Mouse (Mus musculus): ENCODE data around the gene Elmo3. TPM values are rescaled to one million over a fixed set of nuclear protein-coding genes. Genes with fewer than 3 reads are reported as not detected.

The Elmo3 gene
- polyA plus RNA-seq, 3 experiments from 2014 or later = 3.9 to 11.8 (median 9.5) TPM

GRCm38 (mm10) chr8:105330325-105330724 is 24.9 kb downstream of the Elmo3 start:
- no peak for ATAC-seq

- ATAC-seq = no peak
Measured at GRCm38 (mm10) chr8:105331469-105331868, 26.1 kb downstream of the Elmo3 start.

GRCm38 (mm10) chr8:105331931-105332330 is 26.5 kb downstream of the Elmo3 start:
- no peak for ATAC-seq

- no peak for ATAC-seq
Measured at GRCm38 (mm10) chr8:105332523-105332922, 27.1 kb downstream of the Elmo3 start.

GRCm38 (mm10) chr8:105336373-105337130 is 31.2 kb downstream of the Elmo3 start:
- no peak for ATAC-seq

GRCm38 (mm10) chr8:105338992-105339391 is 33.6 kb downstream of the Elmo3 start:
- no peak for ATAC-seq

GRCm38 (mm10) chr8:105339886-105340635 is 34.7 kb downstream of the Elmo3 start:
- no peak for ATAC-seq

- ATAC-seq = no peak
Measured at GRCm38 (mm10) chr8:105341399-105341798, 36.0 kb downstream of the Elmo3 start.

- ATAC-seq = no peak
Measured at GRCm38 (mm10) chr8:105342768-105343167, 37.4 kb downstream of the Elmo3 start.

- ATAC-seq = no peak
Measured at GRCm38 (mm10) chr8:105343791-105344574, 38.6 kb downstream of the Elmo3 start.

GRCm38 (mm10) chr8:105345061-105345975 is 39.9 kb downstream of the Elmo3 start:
- no peak for ATAC-seq

- ATAC-seq = no peak
Measured at GRCm38 (mm10) chr8:105346611-105347427, 41.4 kb downstream of the Elmo3 start.

- peak; percentile 93 for ATAC-seq
Measured at GRCm38 (mm10) chr8:105347428-105348221, 42.2 kb downstream of the Elmo3 start, which contains the start of gene Fhod1. Gene Fhod1 (minus strand): TSS chr8:105347953.

GRCm38 (mm10) chr8:105348450-105349095 is 43.2 kb downstream of the Elmo3 start, which contains the start of gene Slc9a5:
Gene Slc9a5 (plus strand): TSS chr8:105348843.
- no peak for ATAC-seq

GRCm38 (mm10) chr8:105349096-105349771 is 43.8 kb downstream of the Elmo3 start:
- no peak for ATAC-seq

- ATAC-seq = no peak
Measured at GRCm38 (mm10) chr8:105350186-105350585, 44.8 kb downstream of the Elmo3 start.

GRCm38 (mm10) chr8:105353583-105354135 is 48.3 kb downstream of the Elmo3 start:
- ATAC-seq = no peak

GRCm38 (mm10) chr8:105354549-105354948 is 49.1 kb downstream of the Elmo3 start:
- ATAC-seq = no peak
